Mouse (Mus musculus) megakaryocyte, adult 5-6 weeks (primary cell): ENCODE results near the gene Swt1. TPM values are rescaled to one million over a fixed set of nuclear protein-coding genes. Genes with fewer than 3 reads are reported as not detected.
"Not testable (repeated sequence)": the region's sequence is repeated elsewhere in the genome, so short reads cannot be mapped to it uniquely, and the experiment has no call there.

Experiments
- ATAC-seq: 2 replicates; pipeline ENCODE4 v1.8.0; 2016; ENCODE audit warnings: mild to moderate bottlenecking, inconsistent platforms; ENCODE audit not compliant: poor library complexity, severe bottlenecking
- total RNA-seq, 2 experiments: library from RNA; stranded (forward) in 1 of 2; stranded (reverse) in 1 of 2; fragments of 153-499, 151-499 nt in 1 of 2; fragments of 221-1000, 200-1000 nt in 1 of 2; gene quantifications; 2 replicates each; pipeline versions ENCODE4 v1.2.3 to v1.2.4; 2015 to 2017

Gene Swt1
- total RNA-seq, 2 experiments from 2014 or later: 19.2 to 20.3 TPM

DNA sequence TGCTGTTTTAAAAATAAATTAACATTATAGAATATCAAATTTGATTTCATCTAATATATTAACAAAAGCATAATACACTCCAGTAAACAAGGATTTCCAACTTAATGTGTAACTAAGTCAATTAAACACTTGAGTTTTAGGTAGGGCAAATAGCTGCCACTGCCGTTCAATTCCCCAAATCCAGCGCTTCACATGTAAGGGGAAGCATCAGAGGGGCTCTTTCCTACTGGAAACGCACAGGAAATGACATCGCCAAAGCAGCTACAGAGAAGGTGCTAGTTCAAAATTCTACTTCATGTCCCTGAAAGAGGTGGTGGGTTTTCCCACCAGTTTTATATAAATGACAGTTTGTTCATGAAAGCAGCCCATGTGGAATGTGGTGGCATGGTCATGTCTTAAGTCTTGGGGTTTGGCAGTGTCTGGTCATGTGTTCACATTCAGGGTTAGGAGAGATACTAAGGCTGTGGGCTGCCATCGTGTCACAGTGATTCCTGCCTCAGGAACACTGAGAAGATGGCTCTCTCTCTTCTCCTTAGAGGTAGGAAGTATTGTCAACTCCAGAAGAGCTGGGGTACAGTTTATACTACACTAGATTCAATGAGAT lies 60.4 kb downstream of the Swt1 start:
- ATAC-seq: no peak

- no peak for ATAC-seq
These were observed 61.2 kb downstream of the Swt1 start for GRCm38 (mm10) chr1:151366944-151367605.

DNA sequence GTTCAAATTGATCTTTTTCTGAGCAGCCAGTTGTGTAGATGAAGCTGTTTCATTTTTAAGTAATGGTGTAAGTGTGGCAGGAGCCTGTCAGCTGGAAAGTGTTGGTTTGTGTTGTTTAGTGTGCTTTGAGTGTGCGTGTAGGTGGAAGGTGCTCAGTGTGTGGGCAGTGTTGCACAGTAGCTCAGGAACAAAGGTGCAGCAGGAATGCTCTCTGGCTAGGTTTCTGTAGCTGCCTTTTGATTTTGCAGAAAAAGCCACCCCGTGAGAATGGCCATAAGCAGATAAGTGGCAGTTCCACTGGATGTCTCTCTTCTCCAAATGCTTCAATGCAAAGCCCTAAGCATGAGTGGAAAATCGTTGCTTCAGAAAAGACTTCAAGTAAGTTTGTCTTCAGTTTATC lies 68.9 kb downstream of the Swt1 start:
- ATAC-seq: no peak

DNA sequence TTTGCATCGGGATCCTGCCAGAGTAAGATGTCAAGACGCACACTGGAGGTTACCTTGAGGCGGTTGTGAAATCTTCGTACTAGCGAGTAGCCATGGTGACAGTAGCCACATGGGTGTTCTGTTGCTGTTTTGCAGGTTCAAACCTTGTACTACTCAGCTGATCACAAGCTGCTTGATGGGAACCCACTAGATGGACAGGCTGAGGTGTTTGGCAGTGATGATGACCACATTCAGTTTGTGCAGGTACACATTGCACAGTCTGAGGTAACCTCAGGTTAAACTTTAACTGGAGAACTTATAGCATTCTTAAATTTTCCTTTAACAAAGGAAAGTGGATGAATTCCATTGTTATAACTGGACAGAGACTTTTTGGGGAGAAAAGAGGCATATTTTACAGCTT lies 72.3 kb downstream of the Swt1 start:
- no peak for ATAC-seq

DNA sequence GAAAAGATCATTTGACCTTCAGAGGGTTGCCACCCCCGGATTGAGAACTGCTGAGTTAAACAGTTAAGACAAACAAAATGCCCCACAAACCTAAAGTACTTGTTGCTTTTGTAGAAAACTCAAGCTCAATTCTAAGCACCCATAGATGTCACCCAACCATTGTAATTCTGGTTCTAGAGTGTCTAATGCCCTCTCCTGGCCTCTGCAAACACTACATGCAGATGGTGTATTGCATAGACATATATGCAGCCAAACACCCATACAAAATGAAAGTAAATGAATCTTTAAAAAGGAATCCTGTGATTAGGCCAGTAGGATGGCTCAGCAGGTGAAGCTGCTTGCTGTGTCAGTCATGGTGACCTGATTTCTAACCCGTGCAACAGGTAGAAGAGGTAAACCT lies 75.3 kb downstream of the Swt1 start:
- peak; percentile 89 for ATAC-seq

- not testable (repeated sequence) for ATAC-seq
These were observed 80.0 kb downstream of the Swt1 start for GRCm38 (mm10) chr1:151348293-151348692.

GRCm38 (mm10) chr1:151346681-151347127 lies 81.6 kb downstream of the Swt1 start:
- ATAC-seq: no peak

GRCm38 (mm10) chr1:151345863-151346195 lies 82.4 kb downstream of the Swt1 start:
- ATAC-seq: no peak

DNA sequence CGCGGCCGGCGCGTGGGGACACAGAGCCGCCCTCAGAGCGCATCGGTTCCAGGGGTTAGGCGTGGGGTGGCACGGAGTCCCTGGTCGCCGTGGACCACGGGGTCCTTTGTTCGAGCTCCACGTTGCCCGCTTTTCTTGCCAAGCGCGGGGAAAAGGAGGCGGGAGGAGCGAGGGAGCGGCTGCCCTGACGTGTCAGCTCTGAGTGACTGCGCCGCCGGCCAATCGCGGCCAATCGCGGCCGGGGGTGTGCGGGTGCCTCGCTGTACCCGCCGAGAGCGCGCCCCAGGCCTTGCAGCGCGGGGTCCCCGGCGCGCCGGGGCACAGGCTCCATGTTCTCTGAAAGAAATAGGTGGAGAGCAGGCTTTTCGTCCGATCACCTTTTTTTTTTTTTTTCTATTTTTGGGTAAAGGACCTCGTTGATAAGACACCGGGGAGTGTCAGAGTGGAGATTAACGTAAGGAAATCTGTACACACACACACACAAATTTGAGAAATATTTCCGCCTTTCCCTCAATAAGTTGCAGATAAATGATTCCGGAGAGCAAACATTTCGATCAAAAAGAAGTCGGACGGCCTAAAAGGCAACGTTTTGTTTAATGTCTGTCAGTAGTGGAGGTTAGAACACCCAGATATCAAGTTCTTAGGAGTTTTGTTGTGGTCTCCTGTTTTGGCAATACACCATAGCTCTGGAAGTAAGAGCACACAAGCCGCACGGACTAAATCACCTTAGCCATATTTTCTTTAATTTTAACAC lies 83.0 kb downstream of the Swt1 start:
- peak; percentile 64 for ATAC-seq

GRCm38 (mm10) chr1:151344283-151345108 lies 83.8 kb downstream of the Swt1 start, which contains the start of gene Ivns1abp:
TSS of gene Ivns1abp (plus strand) at chr1:151344477.
- peak; percentile 75 for ATAC-seq

- peak; percentile 25 for ATAC-seq
These were observed 84.5 kb downstream of the Swt1 start for GRCm38 (mm10) chr1:151343571-151344282.

- no peak for ATAC-seq
These were observed 85.3 kb downstream of the Swt1 start for GRCm38 (mm10) chr1:151342968-151343367.

GRCm38 (mm10) chr1:151342311-151342710 lies 85.9 kb downstream of the Swt1 start:
- no peak for ATAC-seq

GRCm38 (mm10) chr1:151341321-151342044 lies 86.8 kb downstream of the Swt1 start:
- ATAC-seq: no peak

- peak; percentile 11 for ATAC-seq
These were observed 89.3 kb downstream of the Swt1 start for GRCm38 (mm10) chr1:151338941-151339340.

- ATAC-seq: peak; percentile 75
These were observed 90.0 kb downstream of the Swt1 start for GRCm38 (mm10) chr1:151338234-151338633.

DNA sequence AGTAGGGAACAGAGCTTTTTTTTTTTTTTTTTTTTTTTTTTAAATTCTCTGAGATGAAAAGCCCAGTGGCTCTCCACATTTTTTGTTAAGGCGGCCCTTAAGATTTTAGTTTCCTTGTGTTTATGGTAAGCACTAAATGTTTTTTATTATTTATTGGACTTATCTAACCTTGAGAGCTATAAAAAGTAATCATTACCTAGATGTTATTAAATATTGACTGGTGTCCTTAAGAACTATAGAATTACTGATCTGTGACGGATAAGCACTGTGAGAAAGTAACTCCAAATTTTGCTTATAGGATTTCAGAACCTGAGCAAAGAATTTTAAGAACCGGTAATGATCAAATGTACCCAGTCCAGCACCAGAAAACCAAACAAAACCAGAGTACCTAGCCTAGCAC lies 95.4 kb downstream of the Swt1 start:
- ATAC-seq: no peak

- no peak for ATAC-seq
These were observed 98.7 kb downstream of the Swt1 start for GRCm38 (mm10) chr1:151329601-151330000.

DNA sequence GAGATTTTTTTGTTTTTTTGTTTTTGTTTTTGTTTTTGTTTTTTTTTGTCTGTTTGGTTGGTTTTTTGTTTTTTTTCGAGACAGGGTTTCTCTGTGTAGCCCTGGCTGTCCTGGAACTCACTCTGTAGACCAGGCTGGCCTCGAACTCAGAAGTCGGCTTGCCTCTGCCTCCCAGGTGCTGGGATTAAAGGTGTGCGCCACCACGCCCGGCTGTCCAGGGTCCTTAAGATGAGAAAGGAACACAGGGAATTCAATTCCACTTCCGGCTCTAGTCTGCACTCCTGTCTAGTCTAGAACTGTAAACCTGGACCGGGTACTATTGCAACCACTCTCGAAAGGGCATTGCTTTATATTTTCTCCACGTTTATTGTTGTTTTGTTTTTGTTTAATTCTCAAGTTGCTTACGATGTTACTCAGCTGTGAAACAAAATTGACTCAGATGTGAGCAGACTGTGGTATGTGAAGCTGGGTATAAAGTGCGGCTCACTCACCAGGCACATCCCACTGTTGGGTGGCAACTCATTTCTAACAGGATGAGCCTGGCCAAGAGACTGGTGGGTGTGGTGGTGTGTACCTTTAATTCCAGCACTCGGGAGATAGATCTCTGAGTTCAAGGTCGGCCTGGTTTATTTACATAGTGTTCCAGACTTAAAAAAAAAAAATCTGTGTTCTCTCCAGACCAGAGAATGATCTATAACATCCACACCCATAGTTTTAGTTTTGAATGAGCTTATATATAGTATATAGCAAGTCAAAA lies 99.7 kb downstream of the Swt1 start:
- ATAC-seq: no peak
